Mouse (Mus musculus) forebrain, embryonic 15.5 days (tissue): Measurements from ENCODE around the gene Gm20518. TPM values are rescaled to one million over a fixed set of nuclear protein-coding genes. Genes with fewer than 3 reads are reported as not detected.

Experiments
- ATAC-seq: fragments of 200-750 bp; cut with Nextera tagmentation; replicated peaks from 2 replicates; pipeline ENCODE4 v1.8.0; 2017; ENCODE audit warnings: mild to moderate bottlenecking, moderate TSS enrichment, moderate library complexity
- H3K27ac ChIP-seq: fragments of 300-500 bp; sonication (generic); replicated peaks from 2 replicates; pipeline ENCODE4 v1.5.1; 2015; ENCODE audit warnings: mild to moderate bottlenecking, inconsistent platforms
- H3K27me3 ChIP-seq: fragments of 300-500 bp; sonication (generic); 2 replicates; pipeline ENCODE4 v1.6.1; 2015; ENCODE audit warnings: inconsistent platforms
- H3K36me3 ChIP-seq: fragments of 300-500 bp; sonication (generic); 2 replicates; pipeline ENCODE4 v1.6.1; 2015; ENCODE audit warnings: mild to moderate bottlenecking, inconsistent platforms
- H3K4me1 ChIP-seq: fragments of 300-500 bp; sonication (generic); 2 replicates; pipeline ENCODE4 v1.6.1; 2015; ENCODE audit warnings: inconsistent platforms
- H3K4me2 ChIP-seq: fragments of 300-500 bp; sonication (generic); replicated peaks from 2 replicates; pipeline ENCODE4 v1.6.1; 2015; ENCODE audit warnings: mild to moderate bottlenecking, inconsistent platforms
- H3K4me3 ChIP-seq: fragments of 300-500 bp; sonication (generic); 2 replicates; pipeline ENCODE4 v1.5.1; 2015; ENCODE audit warnings: mild to moderate bottlenecking, inconsistent platforms
- H3K9ac ChIP-seq: fragments of 300-500 bp; sonication (generic); replicated peaks from 2 replicates; pipeline ENCODE4 v1.6.1; 2015; ENCODE audit warnings: mild to moderate bottlenecking, inconsistent platforms
- H3K9me3 ChIP-seq: fragments of 300-500 bp; sonication (generic); 2 replicates; pipeline ENCODE4 v1.6.1; 2016; ENCODE audit warnings: inconsistent platforms
- WGBS: fragments of 180-500 bp; shearing (Covaris S2); methylation state at CpG from one replicate; pipeline ENCODE4 v1.1.7; 2015; ENCODE audit warnings: mixed read lengths; 5-methylcytosine and 5-hydroxymethylcytosine counted together
- polyA plus RNA-seq: library from polyadenylated mRNA; unstranded; fragments of >200 nt; fragmentation: Nextera tagmentation; extraction: Ambion mirVana; gene quantifications from 2 replicates; pipeline ENCODE4 v1.2.1, GENCODE M21; 2015

Gm20518 gene
- polyA plus RNA-seq, 1 experiment from 2014 or later, result 0.67 TPM

DNA sequence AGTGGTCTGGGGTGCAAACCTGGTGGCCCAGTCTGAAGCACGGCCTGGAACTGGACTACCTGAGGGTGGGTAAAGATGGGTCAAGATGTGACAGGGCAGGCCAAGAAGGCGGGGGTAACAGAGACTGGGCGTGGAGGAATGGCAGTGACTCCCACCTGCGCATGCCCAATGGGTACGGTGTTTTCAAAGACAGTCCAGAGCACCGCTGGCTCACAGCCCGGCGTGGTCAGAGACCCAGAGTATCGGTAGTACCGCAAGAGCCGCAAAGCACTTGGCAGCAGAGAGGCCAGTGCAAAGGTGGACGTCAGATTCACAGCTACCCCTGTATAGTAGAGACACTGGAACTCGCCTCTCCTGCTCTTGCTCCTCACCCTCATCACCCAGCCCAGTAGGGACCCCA is 56.0 kb downstream of the Gm20518 start:
- no peak overlapping the region for H3K9ac ChIP-seq
- peaks cover 13% of the 10 kb centered on the region for H3K4me1 ChIP-seq
- ATAC-seq, result no peak
- H3K9me3 ChIP-seq, result no peaks in the 10 kb centered on the region
- H3K27ac ChIP-seq, result no peak overlapping the region
- H3K4me2 ChIP-seq, result no peak overlapping the region
- WGBS, result 44% methylated on average over 13 of the region's 13 CpGs
- 0 out of 2 replicates have a peak, but pooled peaks cover 4% of the 10 kb centered on the region for H3K36me3 ChIP-seq
- peaks cover 57% of the 10 kb centered on the region for H3K27me3 ChIP-seq
- H3K4me3 ChIP-seq, result no peak overlapping the region

DNA sequence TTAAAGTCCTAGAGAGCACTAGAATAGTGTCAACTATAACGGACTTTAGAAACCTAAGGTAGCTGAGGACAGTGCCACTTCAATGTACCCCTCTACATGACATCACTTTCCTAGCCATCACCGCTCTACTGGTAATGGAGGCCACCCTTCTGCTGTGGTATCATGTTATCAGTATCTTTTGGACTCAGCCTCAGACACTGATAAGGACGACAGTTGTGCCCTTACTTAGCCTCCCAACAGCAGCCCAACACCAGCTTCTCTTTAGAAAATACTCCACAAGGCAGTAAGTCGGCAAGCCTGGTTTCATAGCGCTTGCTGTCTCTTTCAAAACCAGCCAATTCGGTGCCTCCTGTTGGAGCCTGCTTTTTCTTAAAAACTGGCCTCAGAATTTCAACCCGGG is 56.9 kb downstream of the Gm20518 start:
- Histone ChIP-seq H3K4me2 (peak overlapping the region; percentile 85), H3K9me3 (no peaks in the 10 kb centered on the region), H3K36me3 (0 out of 2 replicates have a peak, but pooled peaks cover 4% of the 10 kb centered on the region), H3K27ac (peak overlapping the region; percentile 86), H3K4me3 (peak overlapping the region; percentile 61), H3K4me1 (peaks cover 13% of the 10 kb centered on the region), H3K27me3 (peaks cover 59% of the 10 kb centered on the region), H3K9ac (peak overlapping the region; percentile 64)
- WGBS, result 46% methylated on average over 7 of the region's 7 CpGs
- peak; percentile 3; the same call in 1 of the 2 replicates for ATAC-seq

- under 1% methylated on average over 91 of the region's 103 CpGs for WGBS
- H3K27ac ChIP-seq, result peak overlapping the region; percentile 86
Measured at GRCm38 (mm10) chr16:17833681-17834399, 57.6 kb downstream of the Gm20518 start.

DNA sequence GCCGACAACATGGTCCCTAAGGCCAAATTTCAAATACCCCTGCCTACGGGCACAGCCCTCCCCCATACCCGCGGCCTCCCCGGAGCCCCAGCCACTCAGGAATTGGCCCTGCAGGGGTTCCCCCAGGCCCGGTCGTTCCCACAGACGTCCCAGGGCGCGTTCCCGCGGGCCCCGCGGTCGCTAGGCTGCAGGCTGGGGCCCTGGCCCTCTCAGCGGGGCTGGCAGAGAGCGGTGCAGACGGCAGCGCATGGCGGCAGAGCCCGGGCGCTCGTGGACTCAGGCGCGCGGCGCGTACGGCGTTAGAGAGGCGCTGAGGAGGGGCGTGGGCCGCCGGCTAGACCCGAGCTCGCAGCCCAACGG is 58.2 kb downstream of the Gm20518 start:
- under 1% methylated on average over 37 of the region's 37 CpGs for WGBS
- H3K27me3 ChIP-seq, result peaks cover 59% of the 10 kb centered on the region
- H3K9ac ChIP-seq, result peak overlapping the region; percentile 64
- peak overlapping the region; percentile 85 for H3K4me2 ChIP-seq
- peak overlapping the region; percentile 61 for H3K4me3 ChIP-seq
- ATAC-seq, result peak; percentile 79
- no peaks in the 10 kb centered on the region for H3K9me3 ChIP-seq
- peak overlapping the region; percentile 86 for H3K27ac ChIP-seq
- H3K36me3 ChIP-seq, result no peaks in the 10 kb centered on the region
- peaks cover 13% of the 10 kb centered on the region for H3K4me1 ChIP-seq

More at GRCm38 (mm10) chr16:17833681-17834399, 57.6 kb downstream of the Gm20518 start:
- peak; percentile 74 for ATAC-seq
- peak overlapping the region; percentile 64 for H3K9ac ChIP-seq
- peaks cover 59% of the 10 kb centered on the region for H3K27me3 ChIP-seq
- 0 out of 2 replicates have a peak, but pooled peaks cover 4% of the 10 kb centered on the region for H3K36me3 ChIP-seq
- H3K4me2 ChIP-seq, result peak overlapping the region; percentile 85
- no peaks in the 10 kb centered on the region for H3K9me3 ChIP-seq
- H3K4me3 ChIP-seq, result peak overlapping the region; percentile 61
- H3K4me1 ChIP-seq, result peaks cover 13% of the 10 kb centered on the region

DNA sequence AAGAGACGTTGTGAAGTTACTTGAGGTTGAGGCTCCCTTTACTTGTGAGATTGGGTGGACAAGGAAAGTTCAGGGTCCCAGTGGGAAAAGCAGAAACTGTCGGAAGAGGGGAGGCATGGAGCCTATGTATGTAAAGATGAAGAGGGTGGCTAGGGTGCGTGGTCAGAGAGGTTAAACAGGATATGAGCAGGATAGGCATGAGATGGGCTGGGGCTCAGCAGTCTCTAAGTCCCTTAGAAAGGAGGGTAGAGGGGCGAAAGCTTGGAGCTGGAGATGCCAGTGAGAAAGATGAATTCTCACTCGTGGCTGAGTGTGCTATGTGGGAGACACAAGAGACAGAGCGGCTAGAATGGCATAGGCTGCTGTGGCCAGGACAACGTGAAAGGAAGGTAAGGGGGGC is 58.6 kb downstream of the Gm20518 start, which contains the start of gene B830017H08Rik:
TSS of gene B830017H08Rik (plus strand) at position 301 of the 400 bp plus-strand sequence.
- H3K4me2 ChIP-seq, result peak within 1 kb of the TSS; percentile 85
- peaks cover 13% of the 10 kb centered on the region for H3K4me1 ChIP-seq
- WGBS, result 17% methylated on average over 7 of the region's 7 CpGs
- peaks cover 59% of the 10 kb centered on the region for H3K27me3 ChIP-seq
- H3K9ac ChIP-seq, result peak within 1 kb of the TSS; percentile 64
- H3K36me3 ChIP-seq, result no peaks in the 10 kb centered on the region
- no peaks in the 10 kb centered on the region for H3K9me3 ChIP-seq
- ATAC-seq, result peak; percentile 12; the same call in 1 of the 2 replicates
- peak within 1 kb of the TSS; percentile 61 for H3K4me3 ChIP-seq
- H3K27ac ChIP-seq, result peak within 1 kb of the TSS; percentile 86

- ATAC-seq, result no peak
- Histone ChIP-seq H3K4me1 (peaks cover 13% of the 10 kb centered on the region), H3K36me3 (no peaks in the 10 kb centered on the region), H3K9me3 (no peaks in the 10 kb centered on the region), H3K27ac (no peak overlapping the region), H3K27me3 (peaks cover 59% of the 10 kb centered on the region), H3K4me2 (no peak overlapping the region), H3K9ac (no peak overlapping the region), H3K4me3 (no peak overlapping the region)
- WGBS, result 7% methylated on average over 11 of the region's 11 CpGs
Measured at GRCm38 (mm10) chr16:17831781-17832180, 59.7 kb downstream of the Gm20518 start.

DNA sequence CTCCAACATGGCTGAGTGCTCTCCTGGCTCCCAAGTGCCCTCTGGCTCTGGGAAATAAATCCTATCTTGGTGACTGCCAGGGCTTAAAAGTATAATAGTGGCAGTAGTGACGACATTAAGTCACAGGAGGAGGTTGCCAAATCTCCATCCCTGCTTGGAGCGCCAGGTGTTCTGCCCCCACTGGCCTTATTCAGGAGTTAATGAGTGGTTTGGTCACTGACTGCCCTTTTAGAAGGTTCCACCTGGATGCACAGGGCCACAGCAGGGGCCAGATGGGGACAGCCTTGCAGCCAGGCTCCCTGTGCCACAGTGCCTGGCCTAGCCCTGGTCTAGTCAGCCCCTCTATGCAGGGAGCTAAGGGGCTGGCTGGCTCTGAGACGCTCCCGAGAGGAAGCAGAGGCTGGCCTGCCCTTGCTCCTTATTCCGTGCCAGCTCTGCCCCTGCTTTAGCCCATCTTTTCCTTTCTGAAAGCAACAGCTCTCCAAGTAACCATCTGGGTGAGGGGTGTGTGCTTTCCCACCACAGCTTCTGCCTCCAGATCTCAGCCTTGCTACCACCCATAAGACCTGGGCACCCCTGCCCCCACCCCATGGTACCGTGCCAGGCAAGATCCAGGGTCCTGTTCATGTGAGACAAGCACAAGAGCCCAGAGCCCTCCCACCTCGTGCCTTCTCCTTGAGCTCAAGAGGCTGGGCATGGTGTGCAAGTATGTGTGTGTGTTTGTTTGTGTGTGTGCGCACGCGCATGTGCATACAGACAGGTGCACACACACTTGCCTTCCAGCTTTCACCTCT is 60.9 kb downstream of the Gm20518 start:
- H3K9ac ChIP-seq, result no peak overlapping the region
- no peak for ATAC-seq
- no peaks in the 10 kb centered on the region for H3K36me3 ChIP-seq
- peaks cover 13% of the 10 kb centered on the region for H3K4me1 ChIP-seq
- 45% methylated on average over 10 of the region's 10 CpGs for WGBS
- no peaks in the 10 kb centered on the region for H3K9me3 ChIP-seq
- no peak overlapping the region for H3K4me2 ChIP-seq
- no peak overlapping the region for H3K4me3 ChIP-seq
- no peak overlapping the region for H3K27ac ChIP-seq
- peaks cover 49% of the 10 kb centered on the region for H3K27me3 ChIP-seq

DNA sequence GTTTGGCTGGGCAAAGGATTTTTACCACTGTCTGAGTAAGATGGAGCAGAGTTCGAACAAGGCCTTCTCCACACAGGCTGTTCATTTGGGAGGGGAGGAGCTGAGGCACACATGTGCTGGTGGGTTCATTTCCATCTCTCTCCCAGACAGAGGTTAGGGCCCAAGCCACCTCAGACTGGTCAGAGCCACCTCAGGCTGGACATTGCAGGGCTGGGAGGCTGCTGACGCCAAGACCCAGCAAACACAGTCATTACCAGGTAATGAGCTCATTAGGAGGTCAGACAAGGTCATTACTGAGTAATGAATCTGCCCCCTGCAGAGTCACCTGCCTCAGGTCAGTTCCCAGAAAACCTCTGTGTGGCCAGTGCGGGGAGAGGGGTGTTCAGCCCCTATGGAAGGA is 62.6 kb downstream of the Gm20518 start:
- 64% methylated on average over 3 of the region's 3 CpGs for WGBS
- Histone ChIP-seq H3K9me3 (no peaks in the 10 kb centered on the region), H3K36me3 (no peaks in the 10 kb centered on the region), H3K27ac (no peak overlapping the region), H3K4me3 (no peak overlapping the region), H3K27me3 (peaks cover 35% of the 10 kb centered on the region), H3K9ac (no peak overlapping the region), H3K4me1 (peaks cover 9% of the 10 kb centered on the region), H3K4me2 (no peak overlapping the region)
- no peak for ATAC-seq

- Histone ChIP-seq H3K4me2 (no peak overlapping the region), H3K27ac (no peak overlapping the region), H3K9me3 (no peaks in the 10 kb centered on the region), H3K4me3 (no peak overlapping the region), H3K27me3 (peaks cover 30% of the 10 kb centered on the region), H3K36me3 (no peaks in the 10 kb centered on the region), H3K9ac (no peak overlapping the region), H3K4me1 (peaks cover 8% of the 10 kb centered on the region)
- no peak for ATAC-seq
- WGBS, result 93% methylated on average over 2 of the region's 2 CpGs
Measured at GRCm38 (mm10) chr16:17828229-17828628, 63.2 kb downstream of the Gm20518 start.

GRCm38 (mm10) chr16:17826500-17826899 is 65.0 kb downstream of the Gm20518 start:
- WGBS, result 80% methylated on average over 2 of the region's 2 CpGs
- Histone ChIP-seq H3K4me1 (no peaks in the 10 kb centered on the region), H3K9ac (no peak overlapping the region), H3K4me3 (no peak overlapping the region), H3K4me2 (no peak overlapping the region), H3K27ac (no peak overlapping the region), H3K36me3 (no peaks in the 10 kb centered on the region), H3K27me3 (peaks cover 15% of the 10 kb centered on the region), H3K9me3 (no peaks in the 10 kb centered on the region)
- no peak for ATAC-seq

GRCm38 (mm10) chr16:17816528-17816927 is 74.9 kb downstream of the Gm20518 start:
- no peak overlapping the region for H3K27ac ChIP-seq
- H3K4me2 ChIP-seq, result no peak overlapping the region
- ATAC-seq, result no peak
- no peaks in the 10 kb centered on the region for H3K36me3 ChIP-seq
- H3K4me1 ChIP-seq, result peaks cover 17% of the 10 kb centered on the region
- WGBS, result 83% methylated on average over 8 of the region's 8 CpGs
- H3K9me3 ChIP-seq, result no peaks in the 10 kb centered on the region
- H3K27me3 ChIP-seq, result peaks cover 9% of the 10 kb centered on the region; the same call in 1 of the 2 replicates
- 0 out of 2 replicates have a peak overlapping the region, but pooled peaks have one; percentile 63 for H3K9ac ChIP-seq
- H3K4me3 ChIP-seq, result no peak overlapping the region
